Mouse (Mus musculus): ENCODE measurements around the gene Phactr2. TPM values are rescaled to one million over a fixed set of nuclear protein-coding genes. Genes with fewer than 3 reads are reported as not detected.

Phactr2 gene
- polyA plus RNA-seq, 1 experiment = 6.6 TPM

- Histone ChIP-seq H3K4me1 (ENCODE audit: control insufficient read depth, insufficient read depth, low read length) (no peaks in the 10 kb centered on the region), H3K9ac (ENCODE audit: low read depth, poor library complexity, severe bottlenecking) (no peak overlapping the region), H3K4me3 (ENCODE audit: low read depth, low read length) (no peak overlapping the region), H3K27ac (ENCODE audit: insufficient read depth, low read length) (no peak overlapping the region), H3K36me3 (ENCODE audit: control insufficient read depth, insufficient read depth, low read length, poor library complexity, severe bottlenecking) (no peaks in the 10 kb centered on the region), H3K9me3 (replicated peaks; ENCODE audit: control insufficient read depth, insufficient read depth, low read length, poor library complexity, severe bottlenecking) (no peaks in the 10 kb centered on the region), H3K27me3 (ENCODE audit: control insufficient read depth, insufficient read depth, low read length, poor library complexity, severe bottlenecking) (no peaks in the 10 kb centered on the region)
- no peak for TF ChIP-seq CTCF (IDR thresholded peaks at IDR 0.05; ENCODE audit: low read depth, low read length)
- TF ChIP-seq POLR2A (IDR thresholded peaks at IDR 0.05; ENCODE audit: insufficient read depth, low read length) = no peak
- TF ChIP-seq EP300 (IDR thresholded peaks at IDR 0.05; ENCODE audit: insufficient read depth, low read depth, low read length) = no peak
Observed at GRCm38 (mm10) chr10:13411056-13411455, 63.2 kb downstream of the Phactr2 start.

DNA sequence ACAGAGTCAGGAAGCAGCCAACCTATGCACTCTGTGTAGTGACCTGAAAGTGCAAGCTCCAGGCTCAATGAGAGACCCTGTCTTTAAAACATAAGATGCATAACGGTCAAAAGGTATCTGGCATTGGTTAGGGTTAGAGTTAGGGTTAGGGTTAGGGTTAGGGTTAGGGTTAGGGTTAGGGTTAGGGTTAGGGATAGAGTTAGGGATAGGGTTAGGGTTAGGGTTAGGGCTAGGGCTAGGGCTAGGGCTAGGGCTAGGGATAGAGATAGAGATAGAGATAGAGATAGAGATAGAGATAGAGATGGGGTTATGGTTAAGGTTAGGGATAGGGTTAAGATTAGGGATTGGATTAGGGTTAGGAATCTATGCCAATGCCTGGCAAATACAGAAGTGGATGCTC lies 72.2 kb downstream of the Phactr2 start:
- Histone ChIP-seq H3K9me3 (replicated peaks; ENCODE audit: control insufficient read depth, insufficient read depth, low read length, poor library complexity, severe bottlenecking) (no peaks in the 10 kb centered on the region), H3K36me3 (ENCODE audit: control insufficient read depth, insufficient read depth, low read length, poor library complexity, severe bottlenecking) (no peaks in the 10 kb centered on the region), H3K9ac (ENCODE audit: low read depth, poor library complexity, severe bottlenecking) (no peak overlapping the region), H3K27me3 (ENCODE audit: control insufficient read depth, insufficient read depth, low read length, poor library complexity, severe bottlenecking) (no peaks in the 10 kb centered on the region), H3K27ac (ENCODE audit: insufficient read depth, low read length) (no peak overlapping the region), H3K4me3 (ENCODE audit: low read depth, low read length) (no peak overlapping the region), H3K4me1 (ENCODE audit: control insufficient read depth, insufficient read depth, low read length) (no peaks in the 10 kb centered on the region)
- TF ChIP-seq EP300 (IDR thresholded peaks at IDR 0.05; ENCODE audit: insufficient read depth, low read depth, low read length) (no peak), CTCF (IDR thresholded peaks at IDR 0.05; ENCODE audit: low read depth, low read length) (no peak), POLR2A (IDR thresholded peaks at IDR 0.05; ENCODE audit: insufficient read depth, low read length) (no peak)

- Histone ChIP-seq H3K27me3 (ENCODE audit: control insufficient read depth, insufficient read depth, low read length, poor library complexity, severe bottlenecking) (no peaks in the 10 kb centered on the region), H3K27ac (ENCODE audit: insufficient read depth, low read length) (no peak overlapping the region), H3K9me3 (replicated peaks; ENCODE audit: control insufficient read depth, insufficient read depth, low read length, poor library complexity, severe bottlenecking) (no peaks in the 10 kb centered on the region), H3K9ac (ENCODE audit: low read depth, poor library complexity, severe bottlenecking) (no peak overlapping the region), H3K4me1 (ENCODE audit: control insufficient read depth, insufficient read depth, low read length) (no peaks in the 10 kb centered on the region), H3K36me3 (ENCODE audit: control insufficient read depth, insufficient read depth, low read length, poor library complexity, severe bottlenecking) (no peaks in the 10 kb centered on the region), H3K4me3 (ENCODE audit: low read depth, low read length) (no peak overlapping the region)
- TF ChIP-seq POLR2A (IDR thresholded peaks at IDR 0.05; ENCODE audit: insufficient read depth, low read length) = no peak
- TF ChIP-seq EP300 (IDR thresholded peaks at IDR 0.05; ENCODE audit: insufficient read depth, low read depth, low read length) = no peak
- no peak for TF ChIP-seq CTCF (IDR thresholded peaks at IDR 0.05; ENCODE audit: low read depth, low read length)
Observed at GRCm38 (mm10) chr10:13395753-13396152, 78.5 kb downstream of the Phactr2 start.

- Histone ChIP-seq H3K27me3 (ENCODE audit: control insufficient read depth, insufficient read depth, low read length, poor library complexity, severe bottlenecking) (no peaks in the 10 kb centered on the region), H3K9ac (ENCODE audit: low read depth, poor library complexity, severe bottlenecking) (no peak overlapping the region), H3K4me1 (ENCODE audit: control insufficient read depth, insufficient read depth, low read length) (no peaks in the 10 kb centered on the region), H3K36me3 (ENCODE audit: control insufficient read depth, insufficient read depth, low read length, poor library complexity, severe bottlenecking) (no peaks in the 10 kb centered on the region), H3K27ac (ENCODE audit: insufficient read depth, low read length) (no peak overlapping the region), H3K9me3 (replicated peaks; ENCODE audit: control insufficient read depth, insufficient read depth, low read length, poor library complexity, severe bottlenecking) (no peaks in the 10 kb centered on the region), H3K4me3 (ENCODE audit: low read depth, low read length) (no peak overlapping the region)
- TF ChIP-seq POLR2A (IDR thresholded peaks at IDR 0.05; ENCODE audit: insufficient read depth, low read length) = no peak
- no peak for TF ChIP-seq CTCF (IDR thresholded peaks at IDR 0.05; ENCODE audit: low read depth, low read length)
- no peak for TF ChIP-seq EP300 (IDR thresholded peaks at IDR 0.05; ENCODE audit: insufficient read depth, low read depth, low read length)
Observed at GRCm38 (mm10) chr10:13394000-13394399, 80.2 kb downstream of the Phactr2 start.

- H3K4me1 ChIP-seq (ENCODE audit: control insufficient read depth, insufficient read depth, low read length) = no peaks in the 10 kb centered on the region
- H3K9ac ChIP-seq (ENCODE audit: low read depth, poor library complexity, severe bottlenecking) = no peak overlapping the region
- H3K36me3 ChIP-seq (ENCODE audit: control insufficient read depth, insufficient read depth, low read length, poor library complexity, severe bottlenecking) = no peaks in the 10 kb centered on the region
- H3K27ac ChIP-seq (ENCODE audit: insufficient read depth, low read length) = no peak overlapping the region
- TF ChIP-seq EP300 (IDR thresholded peaks at IDR 0.05; ENCODE audit: insufficient read depth, low read depth, low read length) = no peak
- TF ChIP-seq POLR2A (IDR thresholded peaks at IDR 0.05; ENCODE audit: insufficient read depth, low read length) = no peak
- TF ChIP-seq CTCF (IDR thresholded peaks at IDR 0.05; ENCODE audit: low read depth, low read length) = no peak
- H3K9me3 ChIP-seq (replicated peaks; ENCODE audit: control insufficient read depth, insufficient read depth, low read length, poor library complexity, severe bottlenecking) = no peaks in the 10 kb centered on the region
- no peak overlapping the region for H3K4me3 ChIP-seq (ENCODE audit: low read depth, low read length)
- H3K27me3 ChIP-seq (ENCODE audit: control insufficient read depth, insufficient read depth, low read length, poor library complexity, severe bottlenecking) = no peaks in the 10 kb centered on the region
Observed at GRCm38 (mm10) chr10:13388116-13388922, 85.9 kb downstream of the Phactr2 start.

- no peak overlapping the region for H3K9ac ChIP-seq (ENCODE audit: low read depth, poor library complexity, severe bottlenecking)
- H3K36me3 ChIP-seq (ENCODE audit: control insufficient read depth, insufficient read depth, low read length, poor library complexity, severe bottlenecking) = no peaks in the 10 kb centered on the region
- H3K27ac ChIP-seq (ENCODE audit: insufficient read depth, low read length) = no peak overlapping the region
- TF ChIP-seq POLR2A (IDR thresholded peaks at IDR 0.05; ENCODE audit: insufficient read depth, low read length) = no peak
- no peak for TF ChIP-seq CTCF (IDR thresholded peaks at IDR 0.05; ENCODE audit: low read depth, low read length)
- no peak for TF ChIP-seq EP300 (IDR thresholded peaks at IDR 0.05; ENCODE audit: insufficient read depth, low read depth, low read length)
- H3K4me1 ChIP-seq (ENCODE audit: control insufficient read depth, insufficient read depth, low read length) = no peaks in the 10 kb centered on the region
- H3K4me3 ChIP-seq (ENCODE audit: low read depth, low read length) = no peak overlapping the region
- H3K27me3 ChIP-seq (ENCODE audit: control insufficient read depth, insufficient read depth, low read length, poor library complexity, severe bottlenecking) = no peaks in the 10 kb centered on the region
- H3K9me3 ChIP-seq (replicated peaks; ENCODE audit: control insufficient read depth, insufficient read depth, low read length, poor library complexity, severe bottlenecking) = no peaks in the 10 kb centered on the region
Observed at GRCm38 (mm10) chr10:13384866-13385265, 89.3 kb downstream of the Phactr2 start.

Data from ES-Bruce4 (cell line).